Mouse (Mus musculus): ENCODE measurements around the gene Dmrta2.

Gene Dmrta2

GRCm38 (mm10) chr4:109977148-109978067 lies at the start of gene Dmrta2:
TSS of gene Dmrta2 (plus strand) at chr4:109978053.
- DNase-seq (ENCODE audit: low read depth, low spot score) = no peak

DNA sequence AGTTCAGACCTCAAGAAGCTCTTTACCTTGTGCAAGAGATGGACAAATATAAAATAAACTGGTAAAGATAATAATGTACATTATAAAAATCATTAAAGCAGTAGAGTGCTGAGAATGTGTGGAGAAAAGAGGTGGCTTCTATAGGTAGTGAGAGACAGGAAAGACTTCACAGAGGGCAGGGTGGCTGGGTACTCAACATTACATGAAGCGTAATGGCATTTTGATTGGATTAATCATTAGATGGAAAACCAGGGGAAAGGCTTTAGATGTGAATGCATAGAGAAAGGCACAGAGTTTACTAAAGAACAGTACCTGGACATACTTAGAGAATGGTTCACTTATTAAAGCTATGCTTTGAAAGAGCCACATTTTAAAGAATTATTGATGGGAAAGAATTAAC lies 48.8 kb upstream of the Dmrta2 start:
- DNase-seq (ENCODE audit: low read depth, low spot score) = no peak

DNA sequence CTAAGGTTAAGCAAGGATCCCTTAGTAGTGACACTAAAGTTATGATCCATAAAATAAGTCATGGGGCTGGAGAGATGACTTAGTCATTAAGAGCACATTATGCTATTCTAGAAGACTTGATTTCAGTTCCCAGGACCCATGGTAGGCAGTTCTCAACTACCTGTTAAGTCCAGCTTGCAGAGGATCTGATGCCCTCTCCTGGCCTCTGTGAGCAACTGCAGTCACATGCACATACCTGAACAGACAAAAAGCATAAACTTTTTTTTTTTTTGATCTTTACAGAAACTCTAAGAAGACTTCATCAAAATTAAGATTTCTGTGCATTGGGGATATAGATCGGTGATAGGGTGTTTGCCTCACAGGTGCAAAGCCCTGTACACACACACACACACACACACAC lies 47.4 kb upstream of the Dmrta2 start:
- DNase-seq (ENCODE audit: low read depth, low spot score) = no peak

DNA sequence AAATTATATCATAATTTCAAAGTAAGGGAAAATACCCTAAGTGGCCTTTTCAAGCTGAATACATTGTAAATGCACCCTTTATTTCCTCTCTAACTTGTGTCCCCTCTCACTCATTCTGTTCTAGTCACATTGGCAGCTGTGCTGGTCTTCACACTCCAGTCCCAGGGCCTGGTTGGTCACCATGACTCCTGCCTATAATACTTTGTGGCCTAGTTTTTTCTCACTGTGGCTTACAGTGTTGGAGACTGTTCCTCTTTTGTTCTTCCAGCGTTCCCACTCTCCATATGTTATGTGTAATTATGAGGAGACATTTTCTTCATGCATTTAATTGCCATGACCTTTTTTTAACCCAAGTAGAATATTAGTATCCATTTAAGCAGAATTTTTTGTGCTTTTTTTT lies 46.9 kb upstream of the Dmrta2 start:
- DNase-seq (ENCODE audit: low read depth, low spot score) = no peak

DNA sequence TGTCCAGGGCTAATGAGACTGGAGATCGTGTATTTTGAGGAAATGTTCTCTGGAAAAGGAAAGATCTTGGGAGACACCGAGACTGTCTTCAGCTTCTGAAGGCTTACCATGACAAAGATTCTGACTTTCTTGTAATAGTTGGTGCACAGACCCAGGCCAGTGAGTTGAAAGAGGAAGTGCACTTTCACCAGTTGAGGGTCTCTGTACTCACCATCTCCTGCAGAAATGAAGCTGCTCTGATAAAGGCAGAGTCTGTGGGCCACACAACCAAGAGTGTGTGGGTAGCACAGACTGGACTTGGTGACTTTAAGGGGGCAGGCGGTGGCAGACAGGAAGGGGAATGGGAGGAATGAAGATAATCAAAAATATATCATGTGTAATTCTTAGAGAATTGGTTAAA lies 41.3 kb upstream of the Dmrta2 start:
- DNase-seq (ENCODE audit: low read depth, low spot score) = no peak

GRCm38 (mm10) chr4:109939291-109939690 lies 38.6 kb upstream of the Dmrta2 start:
- DNase-seq (ENCODE audit: low read depth, low spot score) = no peak

GRCm38 (mm10) chr4:109945554-109945953 lies 32.3 kb upstream of the Dmrta2 start:
- DNase-seq (ENCODE audit: low read depth, low spot score) = no peak

DNA sequence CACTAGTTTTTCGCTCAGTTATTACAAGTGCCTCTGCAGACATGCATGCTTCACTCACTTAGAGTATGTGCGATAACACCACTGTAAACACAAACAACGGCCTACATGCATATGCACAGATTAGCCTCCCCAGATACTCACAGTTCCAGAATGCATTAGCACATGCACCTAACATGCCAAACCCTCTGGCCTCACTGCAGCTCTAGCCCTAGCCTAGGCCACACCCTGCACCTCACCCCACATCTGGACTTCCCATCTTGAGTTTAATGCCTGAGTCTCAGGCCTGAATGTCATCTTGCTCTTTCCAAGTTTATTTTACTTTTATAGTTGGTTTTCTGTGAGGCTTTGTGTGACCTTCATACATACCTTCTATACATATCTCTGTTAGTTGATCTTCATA lies 28.5 kb upstream of the Dmrta2 start:
- DNase-seq (ENCODE audit: low read depth, low spot score) = no peak

- DNase-seq (ENCODE audit: low read depth, low spot score) = no peak
Measured at GRCm38 (mm10) chr4:109953509-109953908, 24.3 kb upstream of the Dmrta2 start.

- no peak for DNase-seq (ENCODE audit: low read depth, low spot score)
Measured at GRCm38 (mm10) chr4:109960201-109960935, 17.5 kb upstream of the Dmrta2 start.

DNA sequence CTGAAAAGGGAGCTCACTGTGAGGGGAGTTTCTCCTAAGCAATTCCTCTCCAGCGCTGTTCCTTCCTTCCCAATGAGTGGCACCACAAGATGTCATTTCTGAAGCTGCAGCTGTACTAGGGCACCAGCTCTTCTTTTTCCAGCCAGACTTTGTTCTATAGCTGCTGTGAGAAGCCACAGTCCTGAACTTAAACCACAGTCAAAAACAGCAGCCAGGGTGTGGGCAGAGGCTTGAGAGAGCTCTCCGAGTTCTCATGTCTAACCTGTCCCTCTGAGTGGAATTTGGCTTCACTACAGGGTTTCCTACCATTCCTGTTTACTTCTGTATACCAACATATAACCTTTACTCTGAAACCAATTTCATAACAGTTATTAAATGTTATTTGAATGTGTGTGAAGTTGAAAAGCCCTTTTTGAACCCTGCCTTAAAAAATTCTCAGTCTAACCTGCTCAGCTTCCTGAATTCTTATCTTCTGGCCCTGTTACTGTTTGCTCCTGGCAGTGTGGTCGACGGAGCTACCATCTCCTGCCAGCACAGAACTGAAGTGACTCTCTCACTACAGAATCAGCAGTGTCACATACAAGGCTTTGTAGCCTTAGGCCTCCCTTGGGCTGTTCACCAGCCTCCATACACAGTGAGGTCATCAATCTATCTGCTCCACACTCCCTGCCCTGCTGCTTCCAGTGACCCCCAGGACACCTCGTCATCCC lies 14.1 kb upstream of the Dmrta2 start:
- no peak for DNase-seq (ENCODE audit: low read depth, low spot score)

GRCm38 (mm10) chr4:109969561-109969960 lies 8.3 kb upstream of the Dmrta2 start:
- no peak for DNase-seq (ENCODE audit: low read depth, low spot score)

GRCm38 (mm10) chr4:109973991-109974654 lies 3.7 kb upstream of the Dmrta2 start:
- no peak for DNase-seq (ENCODE audit: low read depth, low spot score)

GRCm38 (mm10) chr4:109974655-109975380 lies 3.0 kb upstream of the Dmrta2 start:
- DNase-seq (ENCODE audit: low read depth, low spot score) = no peak

DNA sequence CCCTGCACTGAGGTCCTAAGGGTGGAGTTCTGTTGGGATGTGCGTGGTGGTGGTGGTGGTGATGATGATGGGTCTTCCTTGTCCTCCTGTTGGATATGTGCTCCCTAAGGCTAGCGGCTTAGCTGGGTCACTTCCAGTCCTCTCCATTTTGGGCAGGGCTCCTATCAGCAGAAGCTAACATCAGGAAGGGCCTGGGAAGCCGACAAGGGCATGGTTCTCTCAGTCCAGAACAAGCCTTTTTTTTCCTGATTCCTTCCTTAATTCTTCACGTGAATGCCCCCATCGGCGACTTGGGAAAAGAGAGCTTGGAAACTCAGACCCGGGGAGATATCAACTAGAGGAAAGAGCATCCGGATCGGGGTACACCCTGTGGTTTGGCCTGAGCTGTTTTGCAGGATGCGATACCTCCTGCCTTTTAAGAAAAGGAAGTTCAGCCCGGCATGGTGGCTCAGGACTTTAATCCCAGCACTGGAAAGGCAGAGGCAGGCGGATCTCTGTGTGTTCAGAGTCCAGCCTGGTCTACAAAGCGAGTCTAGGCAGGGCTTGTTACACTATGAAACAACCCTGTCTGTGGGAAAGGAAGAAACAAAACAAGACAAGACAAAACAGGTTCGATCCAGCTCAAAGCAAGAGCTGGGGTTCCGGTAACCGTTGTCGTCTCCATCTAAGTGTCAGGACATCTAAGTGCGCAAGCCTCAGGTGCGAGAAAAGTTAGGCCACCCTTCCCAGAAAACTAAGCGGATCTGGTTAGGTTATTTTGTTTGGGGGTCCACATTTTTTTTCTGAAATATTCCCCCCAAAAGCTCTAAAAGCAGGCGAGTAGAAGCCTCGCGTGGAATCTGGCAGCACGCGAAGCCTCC lies 2.2 kb upstream of the Dmrta2 start:
- DNase-seq (ENCODE audit: low read depth, low spot score) = no peak

DNA sequence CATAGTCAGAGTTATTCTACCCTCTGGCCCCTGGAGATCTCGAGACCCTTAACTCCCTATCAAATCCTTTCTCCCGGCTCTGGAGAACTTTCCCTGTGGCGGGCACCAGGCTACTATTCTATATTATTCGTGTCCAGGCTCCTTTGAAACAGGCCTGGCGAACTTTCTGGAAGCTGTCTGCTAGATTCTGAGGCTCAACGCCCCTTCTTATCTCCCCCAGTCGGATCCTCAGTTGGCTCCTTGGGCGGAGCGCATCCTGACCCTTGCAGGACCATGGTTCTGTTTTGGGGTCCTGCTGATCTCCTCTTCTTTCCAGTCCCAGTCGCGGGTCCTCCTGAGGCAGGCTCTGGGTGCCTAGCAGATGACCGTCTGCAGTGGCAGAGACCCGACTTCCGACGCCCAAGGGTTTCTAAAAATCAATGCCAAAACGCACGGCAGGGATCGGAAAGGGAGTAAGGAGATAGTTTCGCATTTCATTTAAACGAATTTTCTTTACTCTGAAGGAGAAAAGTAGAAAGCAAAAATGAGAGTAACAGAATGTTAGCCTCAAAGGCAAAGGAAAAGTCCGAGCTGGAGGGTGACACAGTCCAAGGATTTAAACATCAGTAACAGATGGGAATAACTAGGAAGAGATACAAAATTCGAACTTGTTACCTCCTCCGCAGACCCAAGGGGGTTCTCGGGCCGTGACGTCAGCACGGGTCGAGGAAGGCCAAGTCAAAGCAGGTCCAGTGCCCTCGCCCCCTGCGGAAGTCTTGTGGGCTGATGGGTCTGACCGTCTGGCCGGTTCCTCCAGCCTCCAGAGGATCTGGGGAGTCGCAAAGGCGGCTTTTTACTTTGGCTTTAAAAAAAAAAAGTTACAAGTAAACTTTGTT lies 1.3 kb upstream of the Dmrta2 start:
- no peak for DNase-seq (ENCODE audit: low read depth, low spot score)

- no peak for DNase-seq (ENCODE audit: low read depth, low spot score)
Measured at GRCm38 (mm10) chr4:109978068-109978857, 410 bp downstream of the Dmrta2 start.

GRCm38 (mm10) chr4:109978858-109979340 lies 1.0 kb downstream of the Dmrta2 start:
- DNase-seq (ENCODE audit: low read depth, low spot score) = no peak
